Mouse (Mus musculus): ENCODE results near the gene Oxld1.

DNA sequence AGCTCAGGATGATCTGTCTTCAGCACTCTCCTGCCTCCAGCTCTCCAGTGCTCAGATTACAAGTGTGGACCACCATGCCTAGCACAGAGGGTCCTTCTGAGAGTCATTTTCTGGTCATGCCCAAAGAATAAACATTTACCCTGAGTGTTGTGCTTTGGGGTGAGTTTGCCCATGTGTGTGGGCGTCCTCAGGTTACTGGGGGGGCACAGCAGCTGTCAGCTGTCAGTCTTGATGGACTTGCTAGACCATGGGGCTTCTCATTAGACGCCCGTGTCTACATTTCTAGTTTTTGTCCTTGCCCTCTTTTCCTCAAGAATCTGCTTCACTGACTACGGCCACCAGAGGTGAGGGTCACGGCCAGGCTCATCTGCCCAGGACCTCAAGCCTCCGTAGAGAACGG lies 10.7 kb downstream of the Oxld1 start:
- TF ChIP-seq CTCF (IDR thresholded peaks at IDR 0.05; ENCODE audit: low read depth, low read length) (no peak), POLR2A (IDR thresholded peaks at IDR 0.05; ENCODE audit: insufficient read depth, low read length) (no peak)

Data from ES-Bruce4 (cell line).